Mouse (Mus musculus) thymus, adult 2 months (tissue): ENCODE results near the gene Mt1. TPM values are rescaled to one million over a fixed set of nuclear protein-coding genes. Genes with fewer than 3 reads are reported as not detected.
A peak's percentile ranks its signal among the peaks of the same experiment; 100 is the strongest.

Experiments
- DNase-seq: peaks from one replicate; pipeline ENCODE4 v3.0.0; 2021
- H3K27ac ChIP-seq: fragments of 200-500 bp; 2 replicates; pipeline ENCODE4 v1.5.1; 2012; ENCODE audit warnings: low read length, control low read depth; ENCODE audit not compliant: control insufficient read depth, insufficient read depth
- H3K27me3 ChIP-seq: fragments of 200-500 bp; 2 replicates; pipeline ENCODE4 v1.6.1; 2012; ENCODE audit warnings: mild to moderate bottlenecking, low read length, moderate library complexity, mixed read lengths; ENCODE audit not compliant: control insufficient read depth, insufficient read depth
- H3K36me3 ChIP-seq: fragments of 200-500 bp; 2 replicates; pipeline ENCODE4 v1.6.1; 2012; ENCODE audit warnings: mild to moderate bottlenecking, low read length, moderate library complexity; ENCODE audit not compliant: control insufficient read depth, insufficient read depth
- H3K4me1 ChIP-seq: fragments of 200-500 bp; replicated peaks from 2 replicates; pipeline ENCODE4 v1.6.1; 2012; ENCODE audit warnings: low read length; ENCODE audit not compliant: control insufficient read depth, insufficient read depth
- H3K4me3 ChIP-seq: fragments of 200-500 bp; 2 replicates; pipeline ENCODE4 v1.5.1; 2012; ENCODE audit warnings: mild to moderate bottlenecking, low read length, control low read depth, moderate library complexity; ENCODE audit not compliant: control insufficient read depth, insufficient read depth
- CTCF ChIP-seq: fragments of 200-500 bp; IDR thresholded peaks from 2 replicates; pipeline ENCODE4 v1.5.1; 2012; ENCODE audit warnings: mild to moderate bottlenecking, control low read depth, low read length, moderate library complexity, borderline replicate concordance; ENCODE audit not compliant: control insufficient read depth, poor library complexity, insufficient read depth; ENCODE audit errors: extremely low read depth
- POLR2A ChIP-seq: fragments of 200-500 bp; IDR thresholded peaks from 2 replicates; pipeline ENCODE4 v1.6.1; 2012; ENCODE audit warnings: mild to moderate bottlenecking, low read length, control low read depth, moderate library complexity; ENCODE audit not compliant: control insufficient read depth, poor library complexity, insufficient read depth; ENCODE audit errors: extremely low read depth
- WGBS: fragments of 180-500 bp; shearing (Covaris S2); methylation state at CpG from one replicate; pipeline ENCODE4 v1.1.7; 2018; 5-methylcytosine and 5-hydroxymethylcytosine counted together
- polyA plus RNA-seq: library from polyadenylated mRNA; depleted of rRNA; stranded (reverse); fragments of >200 nt; gene quantifications from 2 replicates; pipeline ENCODE4 v1.2.3, GENCODE M21; 2012

The Mt1 gene
- polyA plus RNA-seq, 1 experiment = 260 TPM

- H3K27ac ChIP-seq = no peak overlapping the region
- WGBS = 46% methylated on average over 10 of the region's 10 CpGs
- DNase-seq = peak; percentile 53
Observed at GRCm38 (mm10) chr8:94199202-94199869, 20.5 kb downstream of the Mt1 start.

GRCm38 (mm10) chr8:94204043-94204442 lies 25.2 kb downstream of the Mt1 start:
- DNase-seq = no peak
- Histone ChIP-seq H3K27me3 (no peaks in the 10 kb centered on the region), H3K4me1 (no peaks in the 10 kb centered on the region), H3K4me3 (no peak overlapping the region), H3K36me3 (no peaks in the 10 kb centered on the region), H3K27ac (no peak overlapping the region)
- TF ChIP-seq POLR2A (no peak), CTCF (no peak)
- 74% methylated on average over 3 of the region's 3 CpGs for WGBS

More at GRCm38 (mm10) chr8:94199202-94199869, 20.5 kb downstream of the Mt1 start:
- H3K4me3 ChIP-seq = no peak overlapping the region
- H3K4me1 ChIP-seq = no peaks in the 10 kb centered on the region
- TF ChIP-seq CTCF (no peak), POLR2A (no peak)
- H3K27me3 ChIP-seq = no peaks in the 10 kb centered on the region; the same call in 1 of the 2 replicates
- no peaks in the 10 kb centered on the region for H3K36me3 ChIP-seq

- WGBS = 25% methylated on average over 5 of the region's 5 CpGs
- H3K27ac ChIP-seq = no peak overlapping the region
- H3K4me3 ChIP-seq = no peak overlapping the region
- H3K27me3 ChIP-seq = no peaks in the 10 kb centered on the region
- peak; percentile 55 for DNase-seq
- no peaks in the 10 kb centered on the region for H3K36me3 ChIP-seq
- TF ChIP-seq CTCF (peak; percentile 79; the same call in 1 of the 2 replicates), POLR2A (no peak)
- no peaks in the 10 kb centered on the region for H3K4me1 ChIP-seq
Observed at GRCm38 (mm10) chr8:94205736-94206135, 26.9 kb downstream of the Mt1 start.

GRCm38 (mm10) chr8:94206256-94206655 lies 27.4 kb downstream of the Mt1 start:
- Histone ChIP-seq H3K4me1 (no peaks in the 10 kb centered on the region), H3K27me3 (no peaks in the 10 kb centered on the region), H3K36me3 (no peaks in the 10 kb centered on the region), H3K4me3 (no peak overlapping the region), H3K27ac (no peak overlapping the region)
- TF ChIP-seq POLR2A (no peak), CTCF (no peak)
- 96% methylated on average over 8 of the region's 8 CpGs for WGBS
- DNase-seq = no peak

GRCm38 (mm10) chr8:94207491-94207890 lies 28.6 kb downstream of the Mt1 start:
- H3K4me1 ChIP-seq = no peaks in the 10 kb centered on the region
- DNase-seq = no peak
- 65% methylated on average over 2 of the region's 2 CpGs for WGBS
- no peak overlapping the region for H3K4me3 ChIP-seq
- H3K27ac ChIP-seq = no peak overlapping the region
- no peaks in the 10 kb centered on the region for H3K36me3 ChIP-seq
- TF ChIP-seq POLR2A (no peak), CTCF (no peak)
- no peaks in the 10 kb centered on the region for H3K27me3 ChIP-seq

GRCm38 (mm10) chr8:94209639-94210038 lies 30.8 kb downstream of the Mt1 start:
- no peak for DNase-seq
- H3K36me3 ChIP-seq = no peaks in the 10 kb centered on the region
- no peak overlapping the region for H3K27ac ChIP-seq
- H3K4me1 ChIP-seq = 0 out of 2 replicates have a peak, but pooled peaks cover 2% of the 10 kb centered on the region
- H3K4me3 ChIP-seq = no peak overlapping the region
- TF ChIP-seq CTCF (no peak), POLR2A (no peak)
- WGBS = 87% methylated on average over 6 of the region's 6 CpGs
- H3K27me3 ChIP-seq = no peaks in the 10 kb centered on the region

GRCm38 (mm10) chr8:94210225-94210624 lies 31.3 kb downstream of the Mt1 start:
- no peaks in the 10 kb centered on the region for H3K27me3 ChIP-seq
- TF ChIP-seq POLR2A (no peak), CTCF (no peak)
- H3K27ac ChIP-seq = no peak overlapping the region
- H3K4me1 ChIP-seq = peaks cover 7% of the 10 kb centered on the region
- no peak for DNase-seq
- no peak overlapping the region for H3K4me3 ChIP-seq
- WGBS = 83% methylated on average over 3 of the region's 3 CpGs
- H3K36me3 ChIP-seq = no peaks in the 10 kb centered on the region
